In genomic region chr6:118325681-118326080, GRCm38 (mm10) we compare ENCODE assay signal across 15 mouse cellular contexts.
"Had no signal": no experiment of that assay in that cellular context is flagged by ENCODE, and none has a peak within 500 bp of the region (broad histone marks: within the 10 kb centered on the region; RNA-seq: fewer than 3 reads in every experiment).

No protein-coding gene starts in this region.

- H3K9ac ChIP-seq: neural tube, embryonic 15.5 days; stomach, embryonic 15.5 days had no signal

- H3K36me3 ChIP-seq: neural tube, embryonic 15.5 days; stomach, embryonic 15.5 days had no signal

- H3K4me2 ChIP-seq: neural tube, embryonic 15.5 days; stomach, embryonic 15.5 days had no signal

- H3K9me3 ChIP-seq: neural tube, embryonic 15.5 days; stomach, embryonic 15.5 days had no signal

- H3K4me3 ChIP-seq: neural tube, embryonic 15.5 days; stomach, embryonic 15.5 days had no signal

- H3K27ac ChIP-seq: neural tube, embryonic 15.5 days; stomach, embryonic 15.5 days; stomach, postnatal 0 days had no signal

- DNase-seq: retina, postnatal 1 day; right cerebral cortex, adult 18-20 months; right cerebral cortex, postnatal 14 days; right cerebral cortex, postnatal 25 days; right cerebral cortex, postnatal 4 days; spleen, adult 18-20 months; thymus, adult 18-20 months; thymus, adult 2 months; thymus, postnatal 14 days; thymus, postnatal 25 days; thymus, postnatal 36 days; thymus, postnatal 4 days had no signal

- H3K27me3 ChIP-seq: neural tube, embryonic 15.5 days; stomach, embryonic 15.5 days had no signal

- H3K4me1 ChIP-seq: stomach, embryonic 15.5 days had no signal
